Mouse (Mus musculus) WW6 (cell line): ENCODE measurements around the gene Usp5.

Experiments used
- DNase-seq: peaks from one replicate; pipeline ENCODE4 v3.0.0-alpha.2; 2013; ENCODE audit warnings: low read depth, low spot score

The Usp5 gene

GRCm38 (mm10) chr6:124828868-124829798, at the start of gene Usp5, which contains the start of gene Cdca3:
TSS of gene Usp5 (minus strand) at chr6:124829484.
TSS of gene Cdca3 (plus strand) at chr6:124829547.
- peak; percentile 100 for DNase-seq

- DNase-seq, result no peak
Measured at GRCm38 (mm10) chr6:124874348-124874747, 45.1 kb upstream of the Usp5 start.

GRCm38 (mm10) chr6:124866560-124866959, 37.3 kb upstream of the Usp5 start:
- no peak for DNase-seq

GRCm38 (mm10) chr6:124865766-124866362, 36.6 kb upstream of the Usp5 start:
- DNase-seq, result no peak

- DNase-seq, result no peak
Measured at GRCm38 (mm10) chr6:124863658-124864298, 34.5 kb upstream of the Usp5 start, which contains the start of gene Gpr162. TSS of gene Gpr162 (minus strand) at chr6:124863983.

GRCm38 (mm10) chr6:124863125-124863657, 33.9 kb upstream of the Usp5 start:
- no peak for DNase-seq

- no peak for DNase-seq
Measured at GRCm38 (mm10) chr6:124862406-124863124, 33.3 kb upstream of the Usp5 start.

- DNase-seq, result no peak
Measured at GRCm38 (mm10) chr6:124861802-124862201, 32.5 kb upstream of the Usp5 start.

- no peak for DNase-seq
Measured at GRCm38 (mm10) chr6:124861266-124861665, 32.0 kb upstream of the Usp5 start.

GRCm38 (mm10) chr6:124860511-124860910, 31.2 kb upstream of the Usp5 start:
- no peak for DNase-seq

GRCm38 (mm10) chr6:124859725-124860124, 30.4 kb upstream of the Usp5 start:
- peak; percentile 67 for DNase-seq

GRCm38 (mm10) chr6:124858561-124859318, 29.5 kb upstream of the Usp5 start:
- DNase-seq, result no peak

- DNase-seq, result no peak
Measured at GRCm38 (mm10) chr6:124857840-124858530, 28.7 kb upstream of the Usp5 start.

GRCm38 (mm10) chr6:124856916-124857839, 27.9 kb upstream of the Usp5 start, which contains the start of gene P3h3:
TSS of gene P3h3 (minus strand) at chr6:124857752.
- DNase-seq, result peak; percentile 89

- no peak for DNase-seq
Measured at GRCm38 (mm10) chr6:124856321-124856720, 27.0 kb upstream of the Usp5 start.

GRCm38 (mm10) chr6:124854647-124855046, 25.4 kb upstream of the Usp5 start:
- DNase-seq, result no peak

GRCm38 (mm10) chr6:124850535-124850934, 21.3 kb upstream of the Usp5 start:
- DNase-seq, result peak; percentile 67

GRCm38 (mm10) chr6:124847305-124847704, 18.0 kb upstream of the Usp5 start:
- DNase-seq, result peak; percentile 93
